Mouse (Mus musculus) kidney, adult 11 months (tissue): ENCODE measurements at regions not wholly inside any gene's neighbourhood (a gene's known extent, or its start where the extent isn't known, plus 50 kb on each side); places are given as distances from the start of the nearest gene placed in this dataset.

Experiments used
- DNase-seq: peaks from one replicate; pipeline ENCODE4 v3.0.0; 2022

DNA sequence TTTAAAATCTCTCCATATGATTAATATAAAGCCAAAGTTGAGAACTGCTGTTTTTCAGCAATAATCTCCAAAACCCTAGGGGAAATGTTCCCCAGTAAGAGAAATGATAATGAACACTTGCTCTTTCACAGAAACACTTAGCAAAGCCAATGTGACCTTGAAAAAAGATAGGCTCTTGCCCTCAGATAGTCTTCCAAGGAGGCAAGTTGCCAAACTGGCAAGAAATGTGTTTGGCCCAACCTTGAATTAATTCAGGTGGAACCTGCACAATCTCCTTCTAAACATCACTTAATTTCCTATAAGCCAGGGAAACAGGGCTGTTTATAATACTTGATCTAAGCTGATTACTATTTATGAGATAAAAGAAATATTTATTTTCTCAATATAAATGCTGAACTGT, 244.0 kb upstream of the Gnaz start:
- DNase-seq, result no peak

DNA sequence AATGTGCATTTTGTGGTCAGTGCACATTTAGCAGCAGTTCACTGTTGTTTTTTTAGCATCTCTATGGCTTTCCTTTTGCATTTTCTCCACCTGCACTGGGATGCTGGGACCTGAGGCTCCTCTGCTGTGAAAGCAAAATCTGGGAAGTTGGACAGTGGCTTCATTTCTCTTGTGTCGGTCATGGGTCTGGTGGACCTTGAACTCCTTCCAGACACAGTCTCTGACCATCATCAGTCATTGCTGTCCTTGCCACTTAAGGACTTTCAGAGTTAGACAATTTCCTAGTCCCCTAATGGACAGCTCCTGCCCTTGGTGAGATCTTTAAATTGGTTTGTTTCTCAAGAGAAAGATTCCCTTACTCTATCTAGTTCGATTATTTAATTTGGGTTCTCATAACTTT, 217.5 kb upstream of the Gnaz start:
- no peak for DNase-seq

DNA sequence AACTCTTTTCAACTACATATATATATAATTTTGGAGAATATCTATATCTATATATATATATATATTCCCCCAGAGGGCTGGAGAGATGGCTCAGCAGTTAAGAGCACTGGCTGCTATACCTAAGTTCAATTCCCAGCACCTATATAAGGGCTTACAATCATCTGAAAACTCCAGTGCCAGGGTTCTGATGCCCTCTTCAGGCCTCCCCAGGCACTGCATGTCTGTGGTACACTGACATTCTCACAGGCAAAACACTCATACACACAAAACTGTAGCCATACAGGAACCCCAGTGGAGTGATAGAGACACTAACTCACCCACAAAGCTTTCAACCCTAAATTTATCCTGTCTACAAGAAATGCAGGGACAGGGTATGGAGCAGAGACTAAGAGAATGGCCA, 216.1 kb upstream of the Gnaz start:
- no peak for DNase-seq

DNA sequence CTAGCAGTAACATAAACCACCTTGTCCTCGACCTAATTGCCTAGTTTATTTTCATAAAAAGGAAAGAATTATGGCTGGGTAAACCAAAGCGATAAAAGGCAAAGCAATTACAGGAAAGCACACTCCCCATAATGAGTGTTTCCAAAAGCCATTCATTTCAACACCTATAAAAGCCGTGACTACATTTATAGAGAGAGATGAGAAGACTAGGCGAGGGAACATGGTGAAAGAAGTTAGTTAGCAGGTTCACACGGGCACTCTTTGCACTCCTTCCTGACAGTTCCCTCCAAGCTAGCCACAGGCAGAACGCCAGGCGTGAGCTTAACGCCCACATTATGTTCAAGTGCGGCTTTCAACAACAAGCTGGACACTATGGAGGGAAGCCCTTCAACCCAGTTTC, 206.2 kb upstream of the Gnaz start:
- DNase-seq, result no peak

DNA sequence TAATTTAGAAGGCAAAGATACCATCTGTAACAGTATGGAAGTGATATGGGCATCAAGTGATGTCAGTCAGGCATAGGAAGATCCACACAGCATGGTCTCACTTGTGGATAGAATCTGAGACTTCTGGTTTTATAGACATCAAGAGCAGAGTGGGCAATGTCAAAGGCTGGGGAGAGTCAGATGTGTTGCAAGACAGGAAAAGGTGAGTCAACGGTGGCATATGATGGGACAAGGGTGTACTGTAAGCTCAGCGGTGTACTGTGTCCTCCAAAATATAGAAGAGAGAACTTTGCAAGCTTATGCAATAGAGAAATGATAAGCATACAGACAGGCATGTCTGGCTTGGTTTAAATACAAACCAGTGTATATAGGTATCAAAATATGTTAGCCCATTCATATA, 177.7 kb upstream of the Gnaz start:
- DNase-seq, result no peak

DNA sequence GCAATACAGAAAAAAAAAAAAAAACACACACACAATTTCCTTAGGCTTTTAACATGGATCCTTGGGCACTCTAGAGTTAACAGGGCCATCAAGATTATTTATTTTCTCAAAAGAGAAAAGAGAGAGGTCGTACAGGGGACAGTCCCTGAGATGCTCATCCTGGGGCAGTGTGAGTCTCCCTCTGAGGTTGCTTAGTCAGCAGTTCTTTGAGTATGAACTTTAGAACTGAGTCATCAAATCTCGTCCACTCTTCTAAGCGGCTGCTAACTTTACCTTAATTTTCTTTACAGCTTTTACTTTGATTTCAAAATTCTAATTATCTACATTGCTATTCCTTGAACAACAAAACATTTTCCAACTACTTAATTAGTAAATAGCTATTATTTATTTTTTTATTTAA, 177.0 kb upstream of the Gnaz start:
- DNase-seq, result no peak

DNA sequence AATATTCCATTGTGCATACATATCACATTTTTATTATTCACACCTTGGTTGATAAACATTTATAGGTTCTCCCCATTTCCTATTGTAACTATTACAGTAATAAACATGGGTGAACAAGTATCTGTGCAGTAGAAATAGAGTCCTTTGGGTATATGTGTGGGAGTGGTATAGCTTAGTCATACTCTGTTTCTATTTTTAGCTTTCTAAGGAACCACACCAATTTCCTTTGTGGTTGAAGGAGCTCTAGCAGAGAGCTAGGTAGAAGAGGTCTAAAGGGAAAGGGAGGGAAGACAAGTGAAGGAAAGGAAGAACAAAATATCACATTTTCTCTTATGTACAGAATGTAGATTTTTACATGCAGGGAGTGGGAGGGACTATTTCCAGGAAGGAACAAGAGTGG, 143.6 kb upstream of the Gnaz start:
- DNase-seq, result no peak

DNA sequence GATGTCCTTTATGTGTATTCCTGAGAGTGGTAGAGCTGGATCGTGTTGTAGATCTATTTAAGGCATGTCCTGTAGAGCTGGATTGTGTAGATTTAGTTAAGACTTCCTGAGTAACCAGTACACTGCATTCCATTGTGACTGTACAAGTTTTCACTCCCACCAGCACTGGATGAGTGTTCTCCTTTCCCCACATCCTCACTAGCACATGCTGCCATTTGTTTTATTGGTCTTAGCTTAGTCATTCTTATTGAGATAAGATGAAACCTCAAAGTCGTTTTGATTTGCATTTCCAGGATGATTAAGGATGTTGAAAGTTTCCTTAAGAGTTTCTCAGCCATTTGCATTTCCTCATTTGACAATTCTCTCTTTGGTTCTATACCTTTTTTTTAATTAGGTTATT, 132.6 kb upstream of the Gnaz start:
- DNase-seq, result no peak

DNA sequence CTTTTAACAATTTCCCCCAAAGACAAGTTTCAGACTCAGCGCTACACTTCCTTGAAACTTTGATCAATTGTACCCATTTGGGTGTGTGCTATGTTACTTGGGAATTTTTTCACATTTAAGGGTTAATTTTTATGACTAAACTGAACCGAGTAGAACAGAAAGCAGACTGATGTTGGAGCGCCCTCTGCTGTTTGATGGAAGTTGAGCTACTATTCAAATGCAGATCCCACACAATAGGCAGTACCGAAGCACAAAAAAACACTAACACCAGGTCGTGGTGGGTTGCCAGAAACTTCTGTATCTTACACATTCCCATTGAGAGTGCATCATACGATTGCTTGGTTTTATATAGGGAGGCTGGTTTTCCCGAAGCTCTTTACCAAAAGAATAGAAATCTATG, 118.6 kb upstream of the Gnaz start:
- peak; percentile 11 for DNase-seq

DNA sequence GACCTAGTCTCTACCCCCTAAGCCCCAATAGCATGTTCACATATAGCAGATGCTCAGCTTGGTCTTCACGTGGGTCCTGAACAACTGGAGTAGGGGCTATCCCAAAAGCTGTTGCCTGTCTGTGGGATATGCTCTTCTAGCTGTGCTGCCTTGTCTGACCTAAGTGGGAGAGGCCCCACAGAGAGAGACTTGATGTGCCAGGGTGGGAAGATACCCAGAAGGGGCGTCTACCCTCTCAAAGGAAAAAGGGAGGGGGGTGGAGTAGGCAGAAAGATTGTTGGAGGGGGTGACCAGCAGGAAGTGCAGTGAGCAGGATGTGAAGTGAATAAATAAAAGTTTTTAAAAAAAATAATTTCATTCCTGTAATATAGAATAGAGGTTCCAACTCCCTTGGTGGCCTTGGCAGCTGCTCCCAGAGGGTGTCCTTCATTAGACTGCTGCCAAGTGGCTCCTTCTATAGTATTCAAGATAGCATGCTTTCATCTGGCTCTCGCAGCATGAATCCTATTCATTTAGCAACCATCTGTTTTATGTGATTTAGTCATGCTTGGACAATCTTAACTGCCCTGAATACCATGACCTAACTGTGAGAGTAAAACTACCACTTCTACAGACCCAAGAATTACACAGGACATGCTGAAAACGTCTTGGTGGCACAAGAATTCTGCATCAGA, 111.8 kb upstream of the Gnaz start:
- no peak for DNase-seq
